Mouse (Mus musculus) thymus, adult 2 months (tissue): ENCODE measurements around the gene Prom2.

Experiments
- CTCF ChIP-seq: fragments of 200-500 bp; IDR thresholded peaks from 2 replicates; pipeline ENCODE4 v1.5.1; 2012; ENCODE audit warnings: mild to moderate bottlenecking, control low read depth, low read length, moderate library complexity, borderline replicate concordance; ENCODE audit not compliant: control insufficient read depth, poor library complexity, insufficient read depth; ENCODE audit errors: extremely low read depth
- POLR2A ChIP-seq: fragments of 200-500 bp; IDR thresholded peaks from 2 replicates; pipeline ENCODE4 v1.6.1; 2012; ENCODE audit warnings: mild to moderate bottlenecking, low read length, control low read depth, moderate library complexity; ENCODE audit not compliant: control insufficient read depth, poor library complexity, insufficient read depth; ENCODE audit errors: extremely low read depth

- TF ChIP-seq CTCF (no peak), POLR2A (no peak)
Observed at GRCm38 (mm10) chr2:127506131-127506632, 35.1 kb downstream of the Prom2 start.
